Mouse (Mus musculus): ENCODE data around the gene Ccn1. TPM values are rescaled to one million over a fixed set of nuclear protein-coding genes. Genes with fewer than 3 reads are reported as not detected.

The Ccn1 gene
- polyA plus RNA-seq, 1 experiment = not detected

DNA sequence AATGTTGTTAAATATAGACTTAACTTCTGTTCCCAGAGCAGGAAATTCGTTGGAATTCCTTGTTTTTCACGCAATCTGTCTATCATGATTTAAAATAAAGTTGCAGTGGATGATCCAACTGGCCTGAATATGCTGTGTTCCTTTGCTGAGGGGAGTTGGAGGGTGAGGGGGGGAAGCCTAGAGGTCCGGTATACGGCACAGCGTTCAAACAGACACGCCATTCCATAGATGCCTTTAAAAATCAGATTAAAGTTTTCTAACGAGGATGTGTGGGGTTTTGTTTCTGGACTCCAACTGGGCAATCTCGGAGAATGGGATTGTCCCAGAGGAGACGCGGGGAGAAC lies 2.2 kb upstream of the Ccn1 start:
- no peak for TF ChIP-seq CTCF (IDR thresholded peaks at IDR 0.05; ENCODE audit: insufficient read depth, low read depth, low read length)
- TF ChIP-seq POLR2A (IDR thresholded peaks at IDR 0.05; ENCODE audit: insufficient read depth, low read depth, low read length) = no peak
- no peak overlapping the region for H3K4me3 ChIP-seq (ENCODE audit: insufficient read depth, low read depth, low read length)
- H3K27ac ChIP-seq (ENCODE audit: insufficient read depth, low read depth, low read length) = no peak overlapping the region
- WGBS = 53% methylated on average over 10 of the region's 10 CpGs
- peaks cover 31% of the 10 kb centered on the region for H3K4me1 ChIP-seq (ENCODE audit: control insufficient read depth, insufficient read depth, low read length)

DNA sequence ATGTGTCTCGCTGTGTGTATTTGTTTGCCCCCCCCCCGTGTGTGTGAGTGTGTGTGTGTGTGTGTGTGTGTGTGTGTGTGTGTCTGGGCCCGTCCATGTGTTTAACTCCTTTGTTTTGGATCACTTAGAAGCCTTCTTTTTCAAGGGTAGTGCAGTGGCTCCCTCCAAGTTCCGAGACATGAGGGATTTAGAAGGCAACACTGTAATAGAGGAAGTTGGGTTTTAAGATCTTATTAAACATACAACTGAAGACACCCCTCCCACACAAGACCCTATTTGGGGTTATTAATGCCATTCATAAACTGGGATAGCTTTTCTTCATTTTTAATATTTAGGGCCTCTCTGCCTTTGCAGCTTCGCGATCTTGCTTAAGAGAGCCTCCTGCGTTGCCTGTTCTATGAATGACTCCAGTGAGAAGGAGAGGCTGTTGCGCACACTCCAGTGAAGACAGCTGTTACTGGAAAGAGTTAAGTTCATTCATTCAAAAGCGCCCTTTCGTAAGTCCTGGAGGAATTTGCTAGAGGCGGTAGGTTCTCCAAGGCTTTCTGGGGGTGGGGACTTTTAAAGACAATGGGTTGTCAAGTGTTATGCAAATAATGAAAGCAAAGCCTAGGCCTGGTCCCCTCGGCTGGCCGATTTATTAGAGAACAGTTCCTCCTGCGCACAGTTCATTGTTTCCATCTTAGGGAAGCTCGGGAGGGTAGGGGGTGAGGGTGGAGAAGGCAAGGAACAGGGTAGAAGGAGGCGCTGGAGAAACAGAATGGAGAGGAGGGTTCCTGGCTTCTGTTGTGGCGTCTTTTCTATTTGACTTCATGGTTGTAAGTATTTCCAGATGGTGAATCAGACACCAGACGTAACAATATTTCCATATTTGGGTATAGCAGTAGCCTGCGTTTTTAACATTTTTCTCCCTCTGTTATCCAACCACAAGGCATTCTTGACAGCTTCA lies 1.5 kb upstream of the Ccn1 start:
- H3K27ac ChIP-seq (ENCODE audit: insufficient read depth, low read depth, low read length) = no peak overlapping the region
- WGBS = 44% methylated on average over 19 of the region's 19 CpGs
- peaks cover 31% of the 10 kb centered on the region for H3K4me1 ChIP-seq (ENCODE audit: control insufficient read depth, insufficient read depth, low read length)
- TF ChIP-seq POLR2A (IDR thresholded peaks at IDR 0.05; ENCODE audit: insufficient read depth, low read depth, low read length) (no peak), CTCF (IDR thresholded peaks at IDR 0.05; ENCODE audit: insufficient read depth, low read depth, low read length) (no peak)
- H3K4me3 ChIP-seq (ENCODE audit: insufficient read depth, low read depth, low read length) = no peak overlapping the region

DNA sequence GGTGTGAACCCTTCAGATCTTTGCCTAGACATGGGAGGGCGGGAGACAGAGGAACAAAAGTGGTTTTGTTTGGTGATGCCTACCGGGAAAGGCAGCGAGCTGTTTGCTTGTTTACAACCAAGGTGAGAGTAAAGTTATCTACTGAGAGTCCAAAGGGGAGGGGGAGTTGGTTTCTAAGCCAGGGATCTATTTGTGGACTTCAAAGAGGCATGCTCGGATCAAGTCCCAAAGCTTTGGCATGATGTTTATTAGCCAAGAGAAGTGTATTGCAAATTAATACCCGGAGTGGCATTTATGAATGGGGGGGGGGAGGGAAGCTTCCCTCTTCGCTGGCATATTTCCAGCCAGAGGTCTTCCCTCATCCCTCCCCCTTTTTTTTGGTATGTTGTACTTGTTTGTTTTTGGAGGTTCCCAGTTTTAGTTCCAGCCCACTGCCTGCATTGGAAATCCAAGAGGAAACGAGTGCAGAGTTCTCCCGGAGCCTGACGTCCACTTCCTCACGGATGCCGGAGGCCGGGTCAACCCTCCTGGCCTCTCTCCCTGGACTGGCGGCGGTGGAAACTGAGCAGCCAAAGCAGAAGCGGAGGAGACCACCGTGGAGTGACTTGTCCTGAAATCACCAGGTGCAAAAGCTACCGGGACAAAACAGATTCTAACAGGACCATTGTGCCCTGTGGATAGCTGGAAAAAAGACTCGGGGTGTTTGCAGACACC lies 674 bp upstream of the Ccn1 start:
- Histone ChIP-seq H3K4me1 (ENCODE audit: control insufficient read depth, insufficient read depth, low read length) (peaks cover 31% of the 10 kb centered on the region), H3K4me3 (ENCODE audit: insufficient read depth, low read depth, low read length) (peak overlapping the region; percentile 52), H3K27ac (ENCODE audit: insufficient read depth, low read depth, low read length) (no peak overlapping the region)
- TF ChIP-seq CTCF (IDR thresholded peaks at IDR 0.05; ENCODE audit: insufficient read depth, low read depth, low read length) = no peak
- TF ChIP-seq POLR2A (IDR thresholded peaks at IDR 0.05; ENCODE audit: insufficient read depth, low read depth, low read length) = no peak
- WGBS = 3% methylated on average over 18 of the region's 18 CpGs

- WGBS = 5% methylated on average over 49 of the region's 49 CpGs
- peak overlapping the region; percentile 52 for H3K4me3 ChIP-seq (ENCODE audit: insufficient read depth, low read depth, low read length)
- TF ChIP-seq CTCF (IDR thresholded peaks at IDR 0.05; ENCODE audit: insufficient read depth, low read depth, low read length) (no peak), POLR2A (IDR thresholded peaks at IDR 0.05; ENCODE audit: insufficient read depth, low read depth, low read length) (no peak)
- H3K4me1 ChIP-seq (ENCODE audit: control insufficient read depth, insufficient read depth, low read length) = peaks cover 31% of the 10 kb centered on the region
- no peak overlapping the region for H3K27ac ChIP-seq (ENCODE audit: insufficient read depth, low read depth, low read length)
Measured at GRCm38 (mm10) chr3:145648991-145649851, 560 bp downstream of the Ccn1 start.

- TF ChIP-seq CTCF (IDR thresholded peaks at IDR 0.05; ENCODE audit: insufficient read depth, low read depth, low read length) = no peak
- TF ChIP-seq POLR2A (IDR thresholded peaks at IDR 0.05; ENCODE audit: insufficient read depth, low read depth, low read length) = no peak
- Histone ChIP-seq H3K4me3 (ENCODE audit: insufficient read depth, low read depth, low read length) (no peak overlapping the region), H3K27ac (ENCODE audit: insufficient read depth, low read depth, low read length) (no peak overlapping the region), H3K4me1 (ENCODE audit: control insufficient read depth, insufficient read depth, low read length) (peaks cover 27% of the 10 kb centered on the region)
- 15% methylated on average over 26 of the region's 26 CpGs for WGBS
Measured at GRCm38 (mm10) chr3:145648097-145648931, 1.5 kb downstream of the Ccn1 start.

DNA sequence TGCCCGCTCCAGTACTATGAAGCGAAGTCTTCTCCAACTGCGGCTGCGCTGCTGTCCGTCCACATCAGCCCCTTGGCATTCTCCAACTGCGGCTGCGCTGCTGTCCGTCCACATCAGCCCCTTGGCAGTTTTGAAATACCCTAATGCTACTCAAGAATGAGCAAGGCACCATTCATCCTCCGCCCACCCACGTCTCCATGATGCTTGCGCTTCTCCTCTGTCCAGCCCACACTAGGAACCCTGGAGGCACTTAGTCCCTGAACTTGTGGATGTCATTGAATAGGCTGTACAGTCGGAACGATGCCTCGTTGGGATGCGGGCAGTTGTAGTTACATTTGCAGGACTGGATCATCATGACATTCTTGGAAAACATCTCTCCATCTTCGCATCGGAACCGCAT lies 2.4 kb downstream of the Ccn1 start:
- 76% methylated on average over 18 of the region's 18 CpGs for WGBS
- peaks cover 22% of the 10 kb centered on the region; the same call in 1 of the 2 replicates for H3K4me1 ChIP-seq (ENCODE audit: control insufficient read depth, insufficient read depth, low read length)
- no peak for TF ChIP-seq CTCF (IDR thresholded peaks at IDR 0.05; ENCODE audit: insufficient read depth, low read depth, low read length)
- no peak for TF ChIP-seq POLR2A (IDR thresholded peaks at IDR 0.05; ENCODE audit: insufficient read depth, low read depth, low read length)
- H3K4me3 ChIP-seq (ENCODE audit: insufficient read depth, low read depth, low read length) = no peak overlapping the region
- H3K27ac ChIP-seq (ENCODE audit: insufficient read depth, low read depth, low read length) = no peak overlapping the region

GRCm38 (mm10) chr3:145646666-145647065 lies 3.1 kb downstream of the Ccn1 start:
- 81% methylated on average over 2 of the region's 2 CpGs for WGBS
- TF ChIP-seq POLR2A (IDR thresholded peaks at IDR 0.05; ENCODE audit: insufficient read depth, low read depth, low read length) (no peak), CTCF (IDR thresholded peaks at IDR 0.05; ENCODE audit: insufficient read depth, low read depth, low read length) (no peak)
- no peak overlapping the region for H3K4me3 ChIP-seq (ENCODE audit: insufficient read depth, low read depth, low read length)
- no peak overlapping the region for H3K27ac ChIP-seq (ENCODE audit: insufficient read depth, low read depth, low read length)
- H3K4me1 ChIP-seq (ENCODE audit: control insufficient read depth, insufficient read depth, low read length) = peaks cover 22% of the 10 kb centered on the region; the same call in 1 of the 2 replicates

DNA sequence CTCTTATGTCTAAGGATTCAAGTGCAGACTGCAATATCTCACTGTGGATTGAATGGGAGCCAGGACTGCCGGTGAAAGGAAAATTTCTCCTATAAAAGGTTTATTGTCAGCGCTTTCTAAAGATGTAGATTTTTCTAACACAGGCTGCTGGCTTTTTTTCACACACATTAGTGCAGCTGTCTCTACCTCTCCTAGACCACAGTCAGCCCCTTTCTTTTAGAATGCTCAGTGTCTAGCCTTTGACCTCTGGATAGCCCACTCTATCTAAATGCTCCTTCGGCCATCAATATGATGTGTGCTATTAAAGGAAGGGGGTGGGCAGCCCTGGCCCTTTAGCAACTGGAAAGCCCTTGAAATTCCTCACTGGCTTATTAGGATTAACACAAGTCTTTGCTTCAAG lies 3.8 kb downstream of the Ccn1 start:
- no peak for TF ChIP-seq POLR2A (IDR thresholded peaks at IDR 0.05; ENCODE audit: insufficient read depth, low read depth, low read length)
- no peak for TF ChIP-seq CTCF (IDR thresholded peaks at IDR 0.05; ENCODE audit: insufficient read depth, low read depth, low read length)
- no peak overlapping the region for H3K27ac ChIP-seq (ENCODE audit: insufficient read depth, low read depth, low read length)
- peaks cover 22% of the 10 kb centered on the region; the same call in 1 of the 2 replicates for H3K4me1 ChIP-seq (ENCODE audit: control insufficient read depth, insufficient read depth, low read length)
- no peak overlapping the region for H3K4me3 ChIP-seq (ENCODE audit: insufficient read depth, low read depth, low read length)
- 52% methylated on average over 3 of the region's 3 CpGs for WGBS
